Mouse (Mus musculus) small intestine, adult 2 months (tissue): ENCODE measurements at regions not wholly inside any gene's neighbourhood (a gene's known extent, or its start where the extent isn't known, plus 50 kb on each side); places are given as distances from the start of the nearest gene placed in this dataset.
"Not testable (repeated sequence)": the region's sequence is repeated elsewhere in the genome, so short reads cannot be mapped to it uniquely, and the experiment has no call there.

Experiments
- H3K27ac ChIP-seq: fragments of 200-500 bp; 2 replicates; pipeline ENCODE4 v1.5.1; 2012; ENCODE audit warnings: low read depth, low read length, control low read depth, inconsistent platforms; ENCODE audit not compliant: insufficient read depth
- H3K27me3 ChIP-seq: fragments of 200-500 bp; 2 replicates; pipeline ENCODE4 v1.6.1; 2012; ENCODE audit warnings: mild to moderate bottlenecking, moderate library complexity, low read length, inconsistent platforms; ENCODE audit not compliant: control insufficient read depth, insufficient read depth
- H3K36me3 ChIP-seq: fragments of 200-500 bp; 2 replicates; pipeline ENCODE4 v1.6.1; 2012; ENCODE audit warnings: mild to moderate bottlenecking, low read length, control low read depth, inconsistent platforms; ENCODE audit not compliant: control insufficient read depth, insufficient read depth
- H3K4me1 ChIP-seq: fragments of 200-500 bp; 2 replicates; pipeline ENCODE4 v1.6.1; 2012; ENCODE audit warnings: low read length, inconsistent platforms, mixed read lengths; ENCODE audit not compliant: control insufficient read depth, insufficient read depth, insufficient read length
- H3K4me3 ChIP-seq: fragments of 200-500 bp; 2 replicates; pipeline ENCODE4 v1.5.1; 2012; ENCODE audit warnings: low read depth, mild to moderate bottlenecking, control low read depth, inconsistent platforms, low read length, moderate library complexity
- CTCF ChIP-seq: fragments of 200-500 bp; IDR thresholded peaks from 2 replicates; pipeline ENCODE4 v1.5.1; 2012; ENCODE audit warnings: low read depth, mild to moderate bottlenecking, control low read depth, inconsistent platforms, low read length, moderate library complexity, mixed read lengths; ENCODE audit not compliant: insufficient replicate concordance, insufficient read length; ENCODE audit errors: extremely low read depth
- POLR2A ChIP-seq: fragments of 200-500 bp; IDR thresholded peaks from 2 replicates; pipeline ENCODE4 v1.6.1; 2012; ENCODE audit warnings: low read depth, mild to moderate bottlenecking, control low read depth, inconsistent platforms, low read length, moderate library complexity
- WGBS: fragments of 180-500 bp; shearing (Covaris S2); methylation state at CpG from one replicate; pipeline ENCODE4 v1.1.7; 2018; 5-methylcytosine and 5-hydroxymethylcytosine counted together

DNA sequence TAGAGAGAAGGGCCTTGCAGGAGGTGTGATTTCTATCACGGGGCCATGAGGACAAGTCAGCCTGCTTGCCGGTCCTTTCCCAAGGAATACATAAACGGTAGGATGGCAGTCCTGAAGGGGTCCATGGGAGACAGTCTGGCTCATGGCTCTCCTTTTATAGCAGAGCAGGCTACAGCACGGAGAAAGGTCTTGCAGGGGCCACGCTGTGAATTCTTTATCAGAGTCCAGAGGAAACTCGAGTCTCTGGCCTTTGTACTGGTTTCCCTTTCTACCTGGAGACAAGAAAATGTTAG is 1984.0 kb downstream of the 4930444P10Rik start:
- Histone ChIP-seq H3K27ac (no peak overlapping the region), H3K36me3 (no peaks in the 10 kb centered on the region), H3K4me1 (no peaks in the 10 kb centered on the region), H3K27me3 (no peaks in the 10 kb centered on the region), H3K4me3 (no peak overlapping the region)
- no peak for TF ChIP-seq POLR2A
- TF ChIP-seq CTCF = no peak
- 30% methylated on average over 6 of the region's 6 CpGs for WGBS

GRCm38 (mm10) chr1:14108450-14109189 is 1984.5 kb downstream of the 4930444P10Rik start:
- Histone ChIP-seq H3K4me3 (no peak overlapping the region), H3K36me3 (no peaks in the 10 kb centered on the region), H3K27ac (no peak overlapping the region), H3K27me3 (no peaks in the 10 kb centered on the region), H3K4me1 (no peaks in the 10 kb centered on the region)
- TF ChIP-seq POLR2A = no peak
- TF ChIP-seq CTCF = no peak
- WGBS = 61% methylated on average over 7 of the region's 7 CpGs

- H3K4me3 ChIP-seq, H3K36me3 ChIP-seq, H3K27ac ChIP-seq, H3K4me1 ChIP-seq, H3K27me3 ChIP-seq: not testable (repeated sequence)
- WGBS = 76% methylated on average over 6 of the region's 6 CpGs
Measured at GRCm38 (mm10) chr1:14105521-14105920, 1987.6 kb downstream of the 4930444P10Rik start.

DNA sequence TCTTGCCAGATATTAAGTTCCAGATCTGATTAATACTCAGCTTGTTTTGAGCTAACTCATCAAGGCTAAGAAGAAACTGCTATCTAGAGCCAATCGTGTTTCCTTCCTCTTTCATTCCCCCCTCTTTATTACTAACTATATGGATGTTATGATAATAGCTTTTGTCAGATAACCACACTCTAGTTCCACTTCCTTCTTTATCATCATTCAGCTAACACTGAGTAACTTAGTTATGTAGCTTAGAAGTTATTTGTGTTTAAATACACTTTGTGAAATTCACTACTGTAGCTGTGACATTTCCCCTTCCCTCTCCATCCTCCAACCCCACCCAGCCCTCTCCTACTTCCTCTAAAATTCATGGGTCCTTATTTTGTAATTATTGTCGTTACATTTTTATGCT is 1988.6 kb downstream of the 4930444P10Rik start:
- Histone ChIP-seq H3K27me3 (no peaks in the 10 kb centered on the region), H3K36me3 (no peaks in the 10 kb centered on the region), H3K4me1 (no peaks in the 10 kb centered on the region), H3K27ac (no peak overlapping the region), H3K4me3 (no peak overlapping the region)
- WGBS = 72% methylated on average over 2 of the region's 2 CpGs
- TF ChIP-seq CTCF (no peak), POLR2A (no peak)

- Histone ChIP-seq H3K36me3 (no peaks in the 10 kb centered on the region), H3K4me1 (no peaks in the 10 kb centered on the region)
Measured at GRCm38 (mm10) chr1:14099031-14099430, 1994.1 kb downstream of the 4930444P10Rik start.

GRCm38 (mm10) chr1:14097567-14098228 is 1995.4 kb downstream of the 4930444P10Rik start:
- no peak for TF ChIP-seq POLR2A
- no peak overlapping the region for H3K27ac ChIP-seq
- WGBS = 45% methylated on average over 5 of the region's 5 CpGs

More at GRCm38 (mm10) chr1:14099031-14099430, 1994.1 kb downstream of the 4930444P10Rik start:
- Histone ChIP-seq H3K4me3 (no peak overlapping the region), H3K27me3 (no peaks in the 10 kb centered on the region), H3K27ac (no peak overlapping the region)
- TF ChIP-seq POLR2A (no peak), CTCF (no peak)
- WGBS = 76% methylated on average over 5 of the region's 5 CpGs

GRCm38 (mm10) chr1:14064856-14065255 is 2028.3 kb downstream of the 4930444P10Rik start:
- H3K27ac ChIP-seq = no peak overlapping the region
- no peak overlapping the region for H3K4me3 ChIP-seq
- WGBS = 87% methylated on average over 3 of the region's 3 CpGs
- no peaks in the 10 kb centered on the region for H3K4me1 ChIP-seq
- H3K27me3 ChIP-seq = no peaks in the 10 kb centered on the region
- no peak for TF ChIP-seq CTCF
- no peak for TF ChIP-seq POLR2A
- no peaks in the 10 kb centered on the region for H3K36me3 ChIP-seq

More at GRCm38 (mm10) chr1:14097567-14098228, 1995.4 kb downstream of the 4930444P10Rik start:
- Histone ChIP-seq H3K27me3 (no peaks in the 10 kb centered on the region), H3K4me1 (no peaks in the 10 kb centered on the region), H3K36me3 (no peaks in the 10 kb centered on the region), H3K4me3 (no peak overlapping the region)

- no peak overlapping the region for H3K27ac ChIP-seq
- no peak overlapping the region for H3K4me3 ChIP-seq
- H3K27me3 ChIP-seq = no peaks in the 10 kb centered on the region
- 46% methylated on average over 2 of the region's 2 CpGs for WGBS
- H3K4me1 ChIP-seq = no peaks in the 10 kb centered on the region
- no peaks in the 10 kb centered on the region for H3K36me3 ChIP-seq
- TF ChIP-seq CTCF = no peak
- TF ChIP-seq POLR2A = no peak
Measured at GRCm38 (mm10) chr1:14036163-14036562, 2057.0 kb downstream of the 4930444P10Rik start.
